Mouse (Mus musculus): ENCODE results near the gene Dnah12. TPM values are rescaled to one million over a fixed set of nuclear protein-coding genes. Genes with fewer than 3 reads are reported as not detected.
"Not testable (repeated sequence)": the region's sequence is repeated elsewhere in the genome, so short reads cannot be mapped to it uniquely, and the experiment has no call there.

Gene Dnah12
- polyA plus RNA-seq, 1 experiment from 2014 or later = 0.61 TPM

DNA sequence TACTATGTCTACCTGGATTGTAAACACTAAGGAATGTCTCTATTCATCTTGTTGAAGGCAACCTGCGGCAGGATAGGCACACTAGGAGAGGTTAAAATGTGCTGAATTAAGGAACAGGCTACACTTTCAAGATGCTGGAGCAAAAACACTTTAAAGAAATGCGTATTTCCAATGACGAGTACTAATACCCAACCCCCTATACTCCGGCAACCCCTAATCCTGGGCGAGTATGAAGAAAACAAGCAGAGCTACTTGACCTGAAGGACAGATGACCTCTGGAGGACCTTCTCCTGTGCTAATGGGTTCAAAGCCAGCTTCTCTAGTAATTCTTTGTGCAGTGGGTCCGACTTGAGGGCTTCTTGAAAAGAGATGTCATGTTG, 25.1 kb upstream of the Dnah12 start:
- Histone ChIP-seq H3K9ac (ENCODE audit: low read depth, low read length) (peak overlapping the region; percentile 85), H3K36me3 (ENCODE audit: control insufficient read depth, insufficient read depth, low read length) (peaks cover 23% of the 10 kb centered on the region), H3K4me2 (ENCODE audit: low read depth, low read length) (peak overlapping the region; percentile 97), H3K4me3 (ENCODE audit: low read depth, low read length) (peak overlapping the region; percentile 90), H3K9me3 (ENCODE audit: control insufficient read depth, low read length) (no peaks in the 10 kb centered on the region), H3K27me3 (replicated peaks; ENCODE audit: control insufficient read depth, insufficient read depth, low read length) (no peaks in the 10 kb centered on the region), H3K27ac (replicated peaks; ENCODE audit: low read depth, low read length) (no peak overlapping the region), H3K4me1 (ENCODE audit: control insufficient read depth, insufficient read depth, low read length) (peaks cover 18% of the 10 kb centered on the region)
- ATAC-seq (ENCODE audit: low read depth) (no peak), DNase-seq (ENCODE audit: low spot score) (no peak)
- 19% methylated on average over 6 of the region's 6 CpGs for WGBS

- Histone ChIP-seq H3K27me3 (replicated peaks; ENCODE audit: control insufficient read depth, insufficient read depth, low read length) (no peaks in the 10 kb centered on the region), H3K4me1 (ENCODE audit: control insufficient read depth, insufficient read depth, low read length) (peaks cover 18% of the 10 kb centered on the region), H3K4me3 (ENCODE audit: low read depth, low read length) (peak overlapping the region; percentile 90), H3K9me3 (ENCODE audit: control insufficient read depth, low read length) (no peaks in the 10 kb centered on the region), H3K27ac (replicated peaks; ENCODE audit: low read depth, low read length) (peak overlapping the region; percentile 83), H3K9ac (ENCODE audit: low read depth, low read length) (peak overlapping the region; percentile 85), H3K4me2 (ENCODE audit: low read depth, low read length) (peak overlapping the region; percentile 97), H3K36me3 (ENCODE audit: control insufficient read depth, insufficient read depth, low read length) (peaks cover 20% of the 10 kb centered on the region)
- peak; percentile 24 for DNase-seq (ENCODE audit: low spot score)
- ATAC-seq (ENCODE audit: low read depth) = peak; percentile 39
- 1% methylated on average over 52 of the region's 73 CpGs for WGBS
These were observed 24.4 kb upstream of the Dnah12 start for GRCm38 (mm10) chr14:26668371-26669291.

- ATAC-seq (ENCODE audit: low read depth) (peak; percentile 93), DNase-seq (ENCODE audit: low spot score) (peak; percentile 95)
- Histone ChIP-seq H3K9ac (ENCODE audit: low read depth, low read length) (peak within 1 kb of the TSS; percentile 85), H3K27me3 (replicated peaks; ENCODE audit: control insufficient read depth, insufficient read depth, low read length) (no peaks in the 10 kb centered on the region), H3K4me3 (ENCODE audit: low read depth, low read length) (peak within 1 kb of the TSS; percentile 90), H3K36me3 (ENCODE audit: control insufficient read depth, insufficient read depth, low read length) (peaks cover 15% of the 10 kb centered on the region), H3K9me3 (ENCODE audit: control insufficient read depth, low read length) (no peaks in the 10 kb centered on the region), H3K27ac (replicated peaks; ENCODE audit: low read depth, low read length) (peak within 1 kb of the TSS; percentile 83), H3K4me1 (ENCODE audit: control insufficient read depth, insufficient read depth, low read length) (peaks cover 18% of the 10 kb centered on the region), H3K4me2 (ENCODE audit: low read depth, low read length) (peak within 1 kb of the TSS; percentile 97)
- under 1% methylated on average over 39 of the region's 70 CpGs for WGBS
These were observed 23.6 kb upstream of the Dnah12 start, which contains the start of gene Pde12 for GRCm38 (mm10) chr14:26669292-26670073. TSS of gene Pde12 (minus strand) at chr14:26669883.

GRCm38 (mm10) chr14:26670964-26671363, 22.1 kb upstream of the Dnah12 start:
- Histone ChIP-seq H3K27me3 (replicated peaks; ENCODE audit: control insufficient read depth, insufficient read depth, low read length) (no peaks in the 10 kb centered on the region), H3K4me2 (ENCODE audit: low read depth, low read length) (no peak overlapping the region), H3K36me3 (ENCODE audit: control insufficient read depth, insufficient read depth, low read length) (peaks cover 3% of the 10 kb centered on the region), H3K4me3 (ENCODE audit: low read depth, low read length) (no peak overlapping the region), H3K9me3 (ENCODE audit: control insufficient read depth, low read length) (no peaks in the 10 kb centered on the region), H3K9ac (ENCODE audit: low read depth, low read length) (no peak overlapping the region), H3K4me1 (ENCODE audit: control insufficient read depth, insufficient read depth, low read length) (peaks cover 18% of the 10 kb centered on the region), H3K27ac (replicated peaks; ENCODE audit: low read depth, low read length) (no peak overlapping the region)
- DNase-seq (ENCODE audit: low spot score) (no peak), ATAC-seq (ENCODE audit: low read depth) (no peak)

- peaks cover 14% of the 10 kb centered on the region for H3K4me1 ChIP-seq (ENCODE audit: control insufficient read depth, insufficient read depth, low read length)
- not testable (repeated sequence) for H3K4me3 ChIP-seq (ENCODE audit: low read depth, low read length); H3K27ac ChIP-seq (replicated peaks; ENCODE audit: low read depth, low read length); H3K9me3 ChIP-seq (ENCODE audit: control insufficient read depth, low read length); H3K36me3 ChIP-seq (ENCODE audit: control insufficient read depth, insufficient read depth, low read length); H3K27me3 ChIP-seq (replicated peaks; ENCODE audit: control insufficient read depth, insufficient read depth, low read length); H3K4me2 ChIP-seq (ENCODE audit: low read depth, low read length); H3K9ac ChIP-seq (ENCODE audit: low read depth, low read length); ATAC-seq (ENCODE audit: low read depth); DNase-seq (ENCODE audit: low spot score)
- 72% methylated on average over 17 of the region's 17 CpGs for WGBS
These were observed 21.0 kb upstream of the Dnah12 start for GRCm38 (mm10) chr14:26671870-26672615.

DNA sequence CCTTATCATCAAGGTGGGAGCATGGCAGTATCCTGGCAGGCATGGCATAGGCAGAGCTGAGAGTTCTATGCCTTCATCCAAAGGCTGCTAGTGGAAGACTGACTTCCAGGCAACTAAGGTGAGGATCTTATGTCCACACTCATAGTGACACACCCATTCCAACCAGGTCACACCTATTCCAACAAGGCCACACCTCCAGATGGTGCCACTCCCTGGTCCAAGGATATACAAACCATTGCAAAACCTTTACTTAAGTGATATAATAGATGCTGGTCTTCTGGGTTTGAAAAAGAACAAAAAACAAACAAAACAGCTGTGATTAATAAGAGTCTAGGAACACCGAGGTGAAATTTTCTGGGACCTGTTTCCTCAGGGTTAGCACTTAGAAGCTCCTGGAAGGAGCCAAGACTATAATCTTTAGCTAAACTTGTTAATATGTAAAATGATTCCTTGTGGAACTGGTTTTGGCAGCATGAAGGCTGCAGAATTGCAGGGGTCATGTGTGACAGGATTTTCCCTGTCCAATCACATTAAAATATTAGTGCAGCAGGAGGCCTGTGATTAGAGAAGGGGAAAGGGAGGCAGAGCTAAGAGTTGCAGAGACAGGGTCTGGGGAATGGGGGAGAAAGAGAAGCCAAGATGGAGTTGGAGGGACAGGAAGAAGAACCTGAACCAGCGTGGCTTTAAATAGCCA, 18.5 kb upstream of the Dnah12 start:
- not testable (repeated sequence) for H3K4me3 ChIP-seq (ENCODE audit: low read depth, low read length); H3K27me3 ChIP-seq (replicated peaks; ENCODE audit: control insufficient read depth, insufficient read depth, low read length); H3K9me3 ChIP-seq (ENCODE audit: control insufficient read depth, low read length); H3K9ac ChIP-seq (ENCODE audit: low read depth, low read length); H3K4me2 ChIP-seq (ENCODE audit: low read depth, low read length); H3K36me3 ChIP-seq (ENCODE audit: control insufficient read depth, insufficient read depth, low read length); H3K27ac ChIP-seq (replicated peaks; ENCODE audit: low read depth, low read length); H3K4me1 ChIP-seq (ENCODE audit: control insufficient read depth, insufficient read depth, low read length)
- WGBS = 71% methylated on average over 2 of the region's 2 CpGs
- DNase-seq (ENCODE audit: low spot score) = peak; percentile 56
- peak; percentile 80; the same call in 1 of the 2 replicates for ATAC-seq (ENCODE audit: low read depth)

DNA sequence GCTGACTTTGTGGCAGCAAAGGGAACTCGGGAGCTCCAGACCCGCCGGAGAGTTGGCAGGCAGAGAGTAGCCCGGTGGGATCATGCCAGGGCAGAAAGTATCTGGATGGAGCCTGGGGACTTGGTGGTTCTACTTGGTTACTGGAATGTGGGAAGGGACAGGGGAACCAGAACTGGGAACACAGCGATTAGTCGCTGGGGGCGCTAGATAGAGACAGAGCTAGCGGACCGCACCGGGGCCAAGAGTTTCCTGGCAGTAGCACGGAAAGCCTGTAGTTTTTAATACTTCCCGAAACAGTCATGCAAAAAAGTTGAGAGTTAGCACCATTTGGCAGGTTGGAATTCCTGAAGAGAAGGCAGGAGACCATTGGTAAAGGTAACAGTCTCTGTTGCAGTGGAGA, 17.7 kb upstream of the Dnah12 start:
- H3K9me3 ChIP-seq (ENCODE audit: control insufficient read depth, low read length) = no peaks in the 10 kb centered on the region
- DNase-seq (ENCODE audit: low spot score) = peak; percentile 41
- H3K36me3 ChIP-seq (ENCODE audit: control insufficient read depth, insufficient read depth, low read length) = no peaks in the 10 kb centered on the region
- H3K27me3 ChIP-seq (replicated peaks; ENCODE audit: control insufficient read depth, insufficient read depth, low read length) = no peaks in the 10 kb centered on the region
- H3K9ac ChIP-seq (ENCODE audit: low read depth, low read length) = no peak overlapping the region
- peaks cover 3% of the 10 kb centered on the region for H3K4me1 ChIP-seq (ENCODE audit: control insufficient read depth, insufficient read depth, low read length)
- 20% methylated on average over 12 of the region's 12 CpGs for WGBS
- no peak; the same call in 1 of the 2 replicates for ATAC-seq (ENCODE audit: low read depth)
- H3K27ac ChIP-seq (replicated peaks; ENCODE audit: low read depth, low read length) = no peak overlapping the region
- H3K4me2 ChIP-seq (ENCODE audit: low read depth, low read length) = no peak overlapping the region
- H3K4me3 ChIP-seq (ENCODE audit: low read depth, low read length) = no peak overlapping the region

GRCm38 (mm10) chr14:26675791-26676190, 17.3 kb upstream of the Dnah12 start:
- no peaks in the 10 kb centered on the region for H3K4me1 ChIP-seq (ENCODE audit: control insufficient read depth, insufficient read depth, low read length)
- H3K9me3 ChIP-seq (ENCODE audit: control insufficient read depth, low read length) = no peaks in the 10 kb centered on the region
- H3K27me3 ChIP-seq (replicated peaks; ENCODE audit: control insufficient read depth, insufficient read depth, low read length) = no peaks in the 10 kb centered on the region
- H3K27ac ChIP-seq (replicated peaks; ENCODE audit: low read depth, low read length) = no peak overlapping the region
- DNase-seq (ENCODE audit: low spot score) (no peak), ATAC-seq (ENCODE audit: low read depth) (no peak)
- H3K4me3 ChIP-seq (ENCODE audit: low read depth, low read length) = no peak overlapping the region
- no peaks in the 10 kb centered on the region for H3K36me3 ChIP-seq (ENCODE audit: control insufficient read depth, insufficient read depth, low read length)
- H3K9ac ChIP-seq (ENCODE audit: low read depth, low read length) = no peak overlapping the region
- WGBS = 85% methylated on average over 5 of the region's 5 CpGs
- H3K4me2 ChIP-seq (ENCODE audit: low read depth, low read length) = no peak overlapping the region
